Mouse (Mus musculus) limb, embryonic 10.5 days (tissue): ENCODE results near the gene Ptprg. TPM values are rescaled to one million over a fixed set of nuclear protein-coding genes. Genes with fewer than 3 reads are reported as not detected.
"Not testable (repeated sequence)": the region's sequence is repeated elsewhere in the genome, so short reads cannot be mapped to it uniquely, and the experiment has no call there.

ENCODE experiments used
- DNase-seq: peaks from one replicate; pipeline ENCODE4 v3.0.0-alpha.2; 2017; ENCODE audit warnings: low spot score
- H3K27ac ChIP-seq: fragments of 300-500 bp; sonication (generic); 2 replicates; pipeline ENCODE4 v1.5.1; 2016; ENCODE audit warnings: mild to moderate bottlenecking
- H3K27me3 ChIP-seq: fragments of 300-500 bp; sonication (generic); 2 replicates; pipeline ENCODE4 v1.6.1; 2016; ENCODE audit warnings: low read depth, mild to moderate bottlenecking; ENCODE audit not compliant: poor library complexity, severe bottlenecking
- H3K36me3 ChIP-seq: fragments of 300-500 bp; sonication (generic); 2 replicates; pipeline ENCODE4 v1.6.1; 2016; ENCODE audit warnings: mild to moderate bottlenecking, moderate library complexity
- H3K4me1 ChIP-seq: fragments of 300-500 bp; sonication (generic); 2 replicates; pipeline ENCODE4 v1.6.1; 2016
- H3K4me3 ChIP-seq: fragments of 300-500 bp; sonication (generic); 2 replicates; pipeline ENCODE4 v1.5.1; 2016; ENCODE audit warnings: mild to moderate bottlenecking, moderate library complexity
- H3K9me3 ChIP-seq: fragments of 300-500 bp; sonication (generic); replicated peaks from 2 replicates; pipeline ENCODE4 v1.6.1; 2016; ENCODE audit warnings: mild to moderate bottlenecking
- WGBS: fragments of 180-500 bp; shearing (Covaris S2); methylation state at CpG from one replicate; pipeline ENCODE4 v1.1.7; 2016; 5-methylcytosine and 5-hydroxymethylcytosine counted together
- polyA plus RNA-seq: library from polyadenylated mRNA; unstranded; fragments of >200 nt; fragmentation: Nextera tagmentation; extraction: Ambion mirVana; gene quantifications from 2 replicates; pipeline ENCODE4 v1.2.1, GENCODE M21; 2016

Gene Ptprg
- polyA plus RNA-seq, 1 experiment from 2014 or later, result 40.3 TPM

GRCm38 (mm10) chr14:11963791-11964190 lies 410.5 kb downstream of the Ptprg start:
- Histone ChIP-seq H3K4me1 (peaks cover 21% of the 10 kb centered on the region; the same call in 1 of the 2 replicates), H3K36me3 (no peaks in the 10 kb centered on the region), H3K27ac (no peak overlapping the region), H3K27me3 (no peaks in the 10 kb centered on the region), H3K9me3 (no peaks in the 10 kb centered on the region), H3K4me3 (no peak overlapping the region)
- no peak for DNase-seq
- 95% methylated on average over 10 of the region's 10 CpGs for WGBS

- not testable (repeated sequence) for H3K36me3 ChIP-seq, DNase-seq, H3K27ac ChIP-seq, H3K27me3 ChIP-seq, H3K9me3 ChIP-seq, H3K4me3 ChIP-seq
- H3K4me1 ChIP-seq, result peaks cover 25% of the 10 kb centered on the region; the same call in 1 of the 2 replicates
- WGBS, result 80% methylated on average over 1 of the region's 1 CpGs
These were observed 411.0 kb downstream of the Ptprg start for GRCm38 (mm10) chr14:11964326-11964725.

- H3K4me1 ChIP-seq, result peaks cover 29% of the 10 kb centered on the region
- H3K27ac ChIP-seq, result peak overlapping the region; percentile 17; the same call in 1 of the 2 replicates
- H3K27me3 ChIP-seq, result no peaks in the 10 kb centered on the region
- H3K36me3 ChIP-seq, result no peaks in the 10 kb centered on the region
- H3K9me3 ChIP-seq, result no peaks in the 10 kb centered on the region
- 73% methylated on average over 5 of the region's 5 CpGs for WGBS
- no peak for DNase-seq
- H3K4me3 ChIP-seq, result no peak overlapping the region
These were observed 412.5 kb downstream of the Ptprg start for GRCm38 (mm10) chr14:11965878-11966277.

- WGBS, result 41% methylated on average over 4 of the region's 4 CpGs
- no peak overlapping the region for H3K4me3 ChIP-seq
These were observed 428.4 kb downstream of the Ptprg start for GRCm38 (mm10) chr14:11981764-11982163.

GRCm38 (mm10) chr14:11983031-11983430 lies 429.7 kb downstream of the Ptprg start:
- peaks cover 7% of the 10 kb centered on the region; the same call in 1 of the 2 replicates for H3K4me1 ChIP-seq
- WGBS, result 76% methylated on average over 9 of the region's 9 CpGs
- H3K9me3 ChIP-seq, result no peaks in the 10 kb centered on the region
- H3K36me3 ChIP-seq, result no peaks in the 10 kb centered on the region
- no peak overlapping the region for H3K4me3 ChIP-seq
- no peak for DNase-seq
- H3K27ac ChIP-seq, result no peak overlapping the region
- no peaks in the 10 kb centered on the region for H3K27me3 ChIP-seq

More at GRCm38 (mm10) chr14:11981764-11982163, 428.4 kb downstream of the Ptprg start:
- Histone ChIP-seq H3K27me3 (no peaks in the 10 kb centered on the region), H3K27ac (no peak overlapping the region), H3K36me3 (no peaks in the 10 kb centered on the region), H3K9me3 (no peaks in the 10 kb centered on the region), H3K4me1 (peaks cover 14% of the 10 kb centered on the region)
- DNase-seq, result no peak

- 70% methylated on average over 3 of the region's 3 CpGs for WGBS
These were observed 430.8 kb downstream of the Ptprg start for GRCm38 (mm10) chr14:11984086-11984485.

GRCm38 (mm10) chr14:11988975-11989374 lies 435.6 kb downstream of the Ptprg start:
- Histone ChIP-seq H3K4me3 (no peak overlapping the region), H3K36me3 (no peaks in the 10 kb centered on the region), H3K27me3 (no peaks in the 10 kb centered on the region), H3K4me1 (no peaks in the 10 kb centered on the region), H3K9me3 (no peaks in the 10 kb centered on the region), H3K27ac (no peak overlapping the region)
- DNase-seq, result no peak
- WGBS, result 84% methylated on average over 2 of the region's 2 CpGs

More at GRCm38 (mm10) chr14:11984086-11984485, 430.8 kb downstream of the Ptprg start:
- H3K27ac ChIP-seq, result no peak overlapping the region
- no peaks in the 10 kb centered on the region for H3K27me3 ChIP-seq
- peaks cover 7% of the 10 kb centered on the region; the same call in 1 of the 2 replicates for H3K4me1 ChIP-seq
- no peaks in the 10 kb centered on the region for H3K36me3 ChIP-seq
- DNase-seq, result no peak
- H3K4me3 ChIP-seq, result no peak overlapping the region
- H3K9me3 ChIP-seq, result no peaks in the 10 kb centered on the region

GRCm38 (mm10) chr14:11991151-11991550 lies 437.8 kb downstream of the Ptprg start:
- Histone ChIP-seq H3K27me3 (no peaks in the 10 kb centered on the region), H3K27ac (no peak overlapping the region), H3K9me3 (no peaks in the 10 kb centered on the region), H3K36me3 (no peaks in the 10 kb centered on the region), H3K4me3 (no peak overlapping the region), H3K4me1 (no peaks in the 10 kb centered on the region)
- no peak for DNase-seq
- WGBS, result 82% methylated on average over 2 of the region's 2 CpGs

GRCm38 (mm10) chr14:11992111-11992510 lies 438.8 kb downstream of the Ptprg start:
- H3K27ac ChIP-seq, result no peak overlapping the region
- WGBS, result 74% methylated on average over 4 of the region's 4 CpGs
- H3K27me3 ChIP-seq, result no peaks in the 10 kb centered on the region
- no peaks in the 10 kb centered on the region for H3K4me1 ChIP-seq
- H3K4me3 ChIP-seq, result no peak overlapping the region
- no peak for DNase-seq
- H3K36me3 ChIP-seq, result no peaks in the 10 kb centered on the region
- no peaks in the 10 kb centered on the region for H3K9me3 ChIP-seq

- Histone ChIP-seq H3K4me3 (no peak overlapping the region), H3K27ac (no peak overlapping the region), H3K4me1 (no peaks in the 10 kb centered on the region), H3K9me3 (no peaks in the 10 kb centered on the region), H3K36me3 (no peaks in the 10 kb centered on the region), H3K27me3 (no peaks in the 10 kb centered on the region)
- DNase-seq, result no peak
- 92% methylated on average over 6 of the region's 6 CpGs for WGBS
These were observed 439.2 kb downstream of the Ptprg start for GRCm38 (mm10) chr14:11992534-11992933.

GRCm38 (mm10) chr14:11997555-11997954 lies 444.2 kb downstream of the Ptprg start:
- 90% methylated on average over 6 of the region's 6 CpGs for WGBS
- H3K9me3 ChIP-seq, result no peaks in the 10 kb centered on the region
- no peaks in the 10 kb centered on the region for H3K36me3 ChIP-seq
- no peak overlapping the region for H3K27ac ChIP-seq
- DNase-seq, result no peak
- no peak overlapping the region for H3K4me3 ChIP-seq
- no peaks in the 10 kb centered on the region for H3K27me3 ChIP-seq
- H3K4me1 ChIP-seq, result no peaks in the 10 kb centered on the region

- WGBS, result 82% methylated on average over 4 of the region's 4 CpGs
- Histone ChIP-seq H3K27me3 (no peaks in the 10 kb centered on the region), H3K4me3 (no peak overlapping the region), H3K27ac (no peak overlapping the region), H3K4me1 (no peaks in the 10 kb centered on the region), H3K9me3 (no peaks in the 10 kb centered on the region), H3K36me3 (no peaks in the 10 kb centered on the region)
- no peak for DNase-seq
These were observed 445.1 kb downstream of the Ptprg start for GRCm38 (mm10) chr14:11998464-11998863.

GRCm38 (mm10) chr14:12004061-12004460 lies 450.7 kb downstream of the Ptprg start:
- Histone ChIP-seq H3K36me3 (no peaks in the 10 kb centered on the region), H3K4me1 (no peaks in the 10 kb centered on the region), H3K27ac (no peak overlapping the region), H3K4me3 (no peak overlapping the region), H3K9me3 (no peaks in the 10 kb centered on the region), H3K27me3 (no peaks in the 10 kb centered on the region)
- WGBS, result 91% methylated on average over 4 of the region's 4 CpGs
- no peak for DNase-seq

GRCm38 (mm10) chr14:12011766-12012165 lies 458.4 kb downstream of the Ptprg start:
- H3K4me1 ChIP-seq, result no peaks in the 10 kb centered on the region
- H3K27ac ChIP-seq, result no peak overlapping the region
- DNase-seq, result no peak
- WGBS, result 84% methylated on average over 5 of the region's 5 CpGs
- no peaks in the 10 kb centered on the region for H3K9me3 ChIP-seq
- no peaks in the 10 kb centered on the region for H3K36me3 ChIP-seq
- H3K4me3 ChIP-seq, result no peak overlapping the region
- H3K27me3 ChIP-seq, result no peaks in the 10 kb centered on the region
